Mouse (Mus musculus) midbrain, postnatal 0 days (tissue): ENCODE measurements around the gene Ckm. TPM values are rescaled to one million over a fixed set of nuclear protein-coding genes. Genes with fewer than 3 reads are reported as not detected.

ENCODE experiments used
- ATAC-seq: fragments of 200-750 bp; cut with Nextera tagmentation; 2 replicates; pipeline ENCODE4 v1.8.0; 2017; ENCODE audit warnings: moderate number of reproducible peaks, mild to moderate bottlenecking, moderate TSS enrichment, moderate library complexity; ENCODE audit not compliant: low FRiP score
- DNase-seq: peaks from one replicate; pipeline ENCODE4 v3.0.0-alpha.2; 2015; ENCODE audit warnings: low spot score
- H3K27ac ChIP-seq: fragments of 300-500 bp; sonication (generic); 2 replicates; pipeline ENCODE4 v1.5.1; 2014; ENCODE audit warnings: low read depth, mild to moderate bottlenecking, low read length, mixed read lengths
- H3K27me3 ChIP-seq: fragments of 300-500 bp; sonication (generic); 2 replicates; pipeline ENCODE4 v1.6.1; 2014; ENCODE audit warnings: low read length, control low read depth, mixed read lengths; ENCODE audit not compliant: insufficient read depth
- H3K36me3 ChIP-seq: fragments of 300-500 bp; sonication (generic); 2 replicates; pipeline ENCODE4 v1.6.1; 2014; ENCODE audit warnings: low read length, control low read depth, mixed read lengths; ENCODE audit not compliant: insufficient read depth
- H3K4me1 ChIP-seq: fragments of 300-500 bp; sonication (generic); 2 replicates; pipeline ENCODE4 v1.6.1; 2014; ENCODE audit warnings: mild to moderate bottlenecking, control low read depth, antibody characterized with exemption, low read length, mixed read lengths; ENCODE audit not compliant: insufficient read depth
- H3K4me2 ChIP-seq: fragments of 300-500 bp; sonication (generic); 2 replicates; pipeline ENCODE4 v1.6.1; 2014; ENCODE audit warnings: low read depth, mild to moderate bottlenecking, low read length, mixed read lengths; ENCODE audit not compliant: poor library complexity, severe bottlenecking
- H3K4me3 ChIP-seq: fragments of 300-500 bp; sonication (generic); 2 replicates; pipeline ENCODE4 v1.5.1; 2014; ENCODE audit warnings: low read depth, mild to moderate bottlenecking, low read length, moderate library complexity
- H3K9ac ChIP-seq: fragments of 300-500 bp; sonication (generic); replicated peaks from 2 replicates; pipeline ENCODE4 v1.6.1; 2014; ENCODE audit warnings: mild to moderate bottlenecking, low read length, moderate library complexity, mixed read lengths; ENCODE audit not compliant: poor library complexity, severe bottlenecking
- H3K9me3 ChIP-seq: fragments of 300-500 bp; sonication (generic); 2 replicates; pipeline ENCODE4 v1.6.1; 2016; ENCODE audit warnings: low read length, control low read depth
- CTCF ChIP-seq: IDR thresholded peaks from 2 replicates; pipeline ENCODE4 v1.5.1; 2016; ENCODE audit warnings: antibody characterized with exemption, mild to moderate bottlenecking
- WGBS: fragments of 180-500 bp; shearing (Covaris S2); extraction: QIAGEN DNeasy Blood & Tissue Kit; methylation state at CpG from one replicate; pipeline ENCODE4 v1.1.7; 2014; 5-methylcytosine and 5-hydroxymethylcytosine counted together
- polyA plus RNA-seq: library from polyadenylated mRNA; unstranded; fragments of >200 nt; fragmentation: Nextera tagmentation; extraction: Ambion mirVana; gene quantifications from 2 replicates; pipeline ENCODE4 v1.2.1, GENCODE M21; 2015
- total RNA-seq: library from RNA; depleted of rRNA; stranded (reverse); fragments of >200 nt; gene quantifications from 2 replicates; pipeline ENCODE4 v1.2.3, GENCODE M21; 2014; rRNA removed

Ckm gene
- total RNA-seq = 0.38 and 8.2 TPM in 2 replicates
- polyA plus RNA-seq = 0.21 and 0.25 TPM in 2 replicates

DNA sequence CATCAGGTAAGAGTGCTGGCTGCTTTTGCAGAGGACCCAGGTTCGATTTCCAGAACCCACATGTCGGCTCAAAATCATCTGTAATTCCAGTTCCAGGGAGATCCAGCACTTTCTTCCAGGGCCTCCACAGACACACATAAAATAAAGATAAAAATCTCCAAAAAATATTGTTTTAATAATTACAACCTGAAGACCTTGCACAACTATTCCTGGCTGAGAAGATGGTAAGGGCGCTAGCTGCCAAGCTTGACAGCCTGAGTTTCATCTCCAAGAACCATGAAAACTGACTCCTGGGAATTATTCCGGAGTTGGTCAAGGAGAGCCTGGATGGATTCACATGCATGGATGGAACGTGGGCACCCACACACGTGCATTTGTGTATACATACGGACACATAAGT is at the start of gene Ckm:
TSS of gene Ckm (plus strand) at position 301 of the 400 bp plus-strand sequence.
- no peaks in the 10 kb centered on the region for H3K4me1 ChIP-seq
- WGBS = 55% methylated on average over 7 of the region's 7 CpGs
- no peak for ATAC-seq

GRCm38 (mm10) chr7:19354991-19355390 is 49.6 kb upstream of the Ckm start:
- no peaks in the 10 kb centered on the region for H3K9me3 ChIP-seq
- H3K4me3 ChIP-seq = no peak overlapping the region
- no peak overlapping the region for H3K4me2 ChIP-seq
- ATAC-seq (no peak), DNase-seq (no peak)
- no peaks in the 10 kb centered on the region for H3K4me1 ChIP-seq
- H3K27ac ChIP-seq = no peak overlapping the region
- WGBS = 85% methylated on average over 5 of the region's 5 CpGs
- TF ChIP-seq CTCF = no peak
- H3K27me3 ChIP-seq = no peaks in the 10 kb centered on the region
- H3K36me3 ChIP-seq = peaks cover 32% of the 10 kb centered on the region
- no peak overlapping the region for H3K9ac ChIP-seq

More for the DNA sequence above, at the start of gene Ckm:
- no peak for DNase-seq
- Histone ChIP-seq H3K9ac (peak within 1 kb of the TSS; percentile 0; the same call in 1 of the 2 replicates), H3K27me3 (peaks cover 25% of the 10 kb centered on the region), H3K27ac (no peak within 1 kb of the TSS), H3K9me3 (no peaks in the 10 kb centered on the region), H3K4me3 (peak within 1 kb of the TSS; percentile 47), H3K4me2 (peak within 1 kb of the TSS; percentile 90), H3K36me3 (no peaks in the 10 kb centered on the region)
- TF ChIP-seq CTCF = no peak

- Histone ChIP-seq H3K4me2 (no peak overlapping the region), H3K27ac (no peak overlapping the region), H3K4me3 (no peak overlapping the region), H3K9me3 (no peaks in the 10 kb centered on the region), H3K36me3 (peaks cover 25% of the 10 kb centered on the region), H3K9ac (no peak overlapping the region), H3K4me1 (no peaks in the 10 kb centered on the region), H3K27me3 (no peaks in the 10 kb centered on the region)
- ATAC-seq (no peak), DNase-seq (no peak)
- TF ChIP-seq CTCF = no peak
- 75% methylated on average over 10 of the region's 10 CpGs for WGBS
Measured at GRCm38 (mm10) chr7:19356311-19356710, 48.3 kb upstream of the Ckm start.

DNA sequence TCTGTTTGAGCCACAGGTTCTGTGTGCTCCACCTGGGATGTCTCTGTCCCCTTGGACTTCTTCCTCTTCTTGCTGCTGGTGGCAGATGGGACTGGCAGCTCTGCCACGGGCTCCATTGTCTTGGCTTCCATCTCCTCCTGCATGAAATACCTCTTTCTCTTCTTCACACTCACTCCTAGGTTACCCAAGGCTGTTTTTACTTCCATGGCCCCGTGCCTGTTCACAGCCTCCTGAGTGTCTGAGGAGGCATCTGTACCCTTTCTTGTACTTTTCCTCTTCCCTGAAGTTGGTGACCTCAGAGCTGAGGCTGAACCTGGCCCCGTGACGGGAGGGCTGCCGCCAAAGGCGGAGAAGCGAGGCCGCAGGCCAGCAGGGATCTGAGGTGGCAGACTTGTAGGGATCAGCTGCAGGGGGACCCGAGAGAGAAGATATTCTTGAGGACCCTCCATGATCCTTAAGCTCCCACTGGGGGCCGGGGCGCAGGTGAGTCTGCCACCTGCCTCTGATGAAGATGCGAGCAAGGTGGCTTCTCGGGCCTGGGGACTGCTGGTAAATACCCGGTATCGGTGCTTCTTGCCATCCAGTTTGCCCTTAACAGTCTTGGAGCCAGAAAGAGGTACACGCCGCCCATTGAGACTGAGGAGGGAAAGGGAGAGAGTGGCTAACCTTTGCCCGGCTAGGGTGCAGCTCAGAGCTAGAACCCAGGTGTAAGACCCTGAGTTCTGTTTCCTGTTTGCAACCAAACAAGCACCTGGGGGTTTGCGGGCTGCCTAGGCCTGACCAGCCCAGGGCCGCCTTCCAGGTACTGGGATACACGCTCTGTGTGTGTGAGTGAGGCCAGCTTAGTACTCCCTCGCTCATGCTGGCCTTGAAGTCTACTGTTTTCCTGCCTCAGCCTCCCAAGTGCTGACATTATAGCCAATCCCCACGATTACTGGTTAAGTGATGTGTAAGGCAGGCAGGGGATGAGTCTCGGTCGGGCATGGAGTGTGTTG is 46.9 kb upstream of the Ckm start:
- H3K4me1 ChIP-seq = no peaks in the 10 kb centered on the region
- no peak for ATAC-seq
- no peaks in the 10 kb centered on the region for H3K27me3 ChIP-seq
- no peaks in the 10 kb centered on the region for H3K9me3 ChIP-seq
- TF ChIP-seq CTCF = no peak
- H3K27ac ChIP-seq = no peak overlapping the region
- 0 out of 2 replicates have a peak overlapping the region, but pooled peaks have one; percentile 63 for H3K4me3 ChIP-seq
- DNase-seq = no peak
- 0 out of 2 replicates have a peak overlapping the region, but pooled peaks have one; percentile 19 for H3K9ac ChIP-seq
- peaks cover 20% of the 10 kb centered on the region for H3K36me3 ChIP-seq
- peak overlapping the region; percentile 96; the same call in 1 of the 2 replicates for H3K4me2 ChIP-seq
- 92% methylated on average over 25 of the region's 25 CpGs for WGBS

DNA sequence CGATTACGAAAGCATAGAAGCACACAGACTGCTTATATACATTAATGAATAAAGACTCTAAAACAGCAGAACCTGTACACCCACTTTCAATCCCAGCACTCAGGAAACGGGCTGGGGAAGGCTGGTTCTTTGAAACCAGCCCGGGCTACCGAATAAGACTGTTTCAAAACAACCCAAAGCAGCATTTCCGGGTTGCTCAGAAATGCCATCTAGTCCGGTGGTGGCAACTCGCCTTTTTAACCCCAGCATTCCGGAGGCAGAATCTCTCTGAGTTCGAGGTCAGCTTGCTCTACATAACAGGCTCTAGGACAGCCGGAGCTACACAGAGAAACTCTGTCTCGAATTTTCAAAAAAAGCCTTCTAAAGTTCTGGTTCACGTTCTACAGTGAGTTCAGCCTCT is 45.9 kb upstream of the Ckm start:
- Histone ChIP-seq H3K27ac (no peak overlapping the region), H3K4me1 (no peaks in the 10 kb centered on the region), H3K4me2 (peak overlapping the region; percentile 96), H3K9me3 (no peaks in the 10 kb centered on the region), H3K27me3 (no peaks in the 10 kb centered on the region), H3K9ac (peak overlapping the region; percentile 75), H3K4me3 (peak overlapping the region; percentile 63), H3K36me3 (peaks cover 16% of the 10 kb centered on the region)
- DNase-seq (no peak), ATAC-seq (no peak)
- WGBS = 26% methylated on average over 13 of the region's 13 CpGs
- no peak for TF ChIP-seq CTCF
